Mouse (Mus musculus) limb, embryonic 11.5 days (tissue): ENCODE measurements at regions not wholly inside any gene's neighbourhood (a gene's known extent, or its start where the extent isn't known, plus 50 kb on each side); places are given as distances from the start of the nearest gene placed in this dataset.
A peak's percentile ranks its signal among the peaks of the same experiment; 100 is the strongest.

ENCODE experiments used
- ATAC-seq: fragments of 200-750 bp; cut with Nextera tagmentation; 2 replicates; pipeline ENCODE4 v1.8.0; 2017; ENCODE audit warnings: low read depth; ENCODE audit not compliant: insufficient number of reproducible peaks, low FRiP score, low TSS enrichment
- DNase-seq: peaks from one replicate; pipeline ENCODE4 v3.0.0-alpha.2; 2015; ENCODE audit warnings: low spot score
- H3K27ac ChIP-seq: fragments of 300-500 bp; sonication (generic); replicated peaks from 2 replicates; pipeline ENCODE4 v1.5.1; 2014; ENCODE audit warnings: low read depth, mild to moderate bottlenecking, low read length
- H3K27me3 ChIP-seq: fragments of 300-500 bp; sonication (generic); 2 replicates; pipeline ENCODE4 v1.6.1; 2014; ENCODE audit warnings: mild to moderate bottlenecking, low read length, mixed read lengths; ENCODE audit not compliant: control insufficient read depth, insufficient read depth
- H3K36me3 ChIP-seq: fragments of 300-500 bp; sonication (generic); 2 replicates; pipeline ENCODE4 v1.6.1; 2014; ENCODE audit warnings: mild to moderate bottlenecking, low read length, moderate library complexity, mixed read lengths; ENCODE audit not compliant: control insufficient read depth, insufficient read depth
- H3K4me1 ChIP-seq: fragments of 300-500 bp; sonication (generic); 2 replicates; pipeline ENCODE4 v1.6.1; 2014; ENCODE audit warnings: low read length, mixed read lengths; ENCODE audit not compliant: control insufficient read depth, insufficient read depth
- H3K4me2 ChIP-seq: fragments of 300-500 bp; sonication (generic); 2 replicates; pipeline ENCODE4 v1.6.1; 2014; ENCODE audit warnings: low read depth, mild to moderate bottlenecking, moderate library complexity; ENCODE audit not compliant: severe bottlenecking
- H3K4me3 ChIP-seq: fragments of 300-500 bp; sonication (generic); 2 replicates; pipeline ENCODE4 v1.5.1; 2014; ENCODE audit warnings: low read depth, low read length
- H3K9ac ChIP-seq: fragments of 300-500 bp; sonication (generic); 2 replicates; pipeline ENCODE4 v1.6.1; 2014; ENCODE audit warnings: mild to moderate bottlenecking, low read length
- H3K9me3 ChIP-seq: fragments of 300-500 bp; sonication (generic); 2 replicates; pipeline ENCODE4 v1.6.1; 2016; ENCODE audit warnings: low read length; ENCODE audit not compliant: control insufficient read depth
- WGBS: fragments of 180-500 bp; shearing (Covaris S2); extraction: QIAGEN DNeasy Blood & Tissue Kit; methylation state at CpG from one replicate; pipeline ENCODE4 v1.1.7; 2014; 5-methylcytosine and 5-hydroxymethylcytosine counted together

GRCm38 (mm10) chr19:15649368-15649767 lies 297.8 kb downstream of the Psat1 start:
- H3K27me3 ChIP-seq = no peaks in the 10 kb centered on the region
- H3K9me3 ChIP-seq = no peaks in the 10 kb centered on the region
- no peak overlapping the region for H3K4me3 ChIP-seq
- no peak overlapping the region for H3K9ac ChIP-seq
- H3K4me2 ChIP-seq = no peak overlapping the region
- ATAC-seq (no peak), DNase-seq (peak; percentile 64)
- no peak overlapping the region for H3K27ac ChIP-seq
- no peaks in the 10 kb centered on the region for H3K4me1 ChIP-seq
- WGBS = 19% methylated on average over 4 of the region's 4 CpGs
- H3K36me3 ChIP-seq = no peaks in the 10 kb centered on the region

- H3K9me3 ChIP-seq = no peaks in the 10 kb centered on the region
- no peak for ATAC-seq
- H3K4me3 ChIP-seq = no peak overlapping the region
- DNase-seq = no peak
- no peaks in the 10 kb centered on the region for H3K4me1 ChIP-seq
- no peaks in the 10 kb centered on the region for H3K36me3 ChIP-seq
- WGBS = 37% methylated on average over 5 of the region's 5 CpGs
- H3K27ac ChIP-seq = no peak overlapping the region
- no peak overlapping the region for H3K9ac ChIP-seq
- no peaks in the 10 kb centered on the region for H3K27me3 ChIP-seq
- H3K4me2 ChIP-seq = no peak overlapping the region
Observed at GRCm38 (mm10) chr19:15647313-15647712, 299.8 kb downstream of the Psat1 start.

- WGBS = 33% methylated on average over 4 of the region's 4 CpGs
- Histone ChIP-seq H3K4me1 (no peaks in the 10 kb centered on the region), H3K9ac (no peak overlapping the region), H3K4me2 (no peak overlapping the region), H3K36me3 (no peaks in the 10 kb centered on the region), H3K9me3 (no peaks in the 10 kb centered on the region), H3K27ac (no peak overlapping the region), H3K4me3 (no peak overlapping the region), H3K27me3 (no peaks in the 10 kb centered on the region)
- DNase-seq (no peak), ATAC-seq (no peak)
Observed at GRCm38 (mm10) chr19:15644786-15645185, 302.4 kb downstream of the Psat1 start.

GRCm38 (mm10) chr19:15617233-15617915 lies 329.8 kb downstream of the Psat1 start:
- Histone ChIP-seq H3K9ac (no peak overlapping the region), H3K27ac (no peak overlapping the region), H3K27me3 (no peaks in the 10 kb centered on the region), H3K9me3 (no peaks in the 10 kb centered on the region), H3K36me3 (no peaks in the 10 kb centered on the region), H3K4me1 (no peaks in the 10 kb centered on the region), H3K4me2 (no peak overlapping the region), H3K4me3 (no peak overlapping the region)
- ATAC-seq (no peak), DNase-seq (peak; percentile 77)
- 16% methylated on average over 6 of the region's 6 CpGs for WGBS

- H3K4me2 ChIP-seq = peak overlapping the region; percentile 28
- WGBS = 24% methylated on average over 19 of the region's 19 CpGs
- no peak overlapping the region for H3K4me3 ChIP-seq
- DNase-seq (peak; percentile 62), ATAC-seq (peak; percentile 50; the same call in 1 of the 2 replicates)
- no peak overlapping the region for H3K27ac ChIP-seq
- H3K9me3 ChIP-seq = no peaks in the 10 kb centered on the region
- peak overlapping the region; percentile 3; the same call in 1 of the 2 replicates for H3K9ac ChIP-seq
- H3K27me3 ChIP-seq = no peaks in the 10 kb centered on the region
- H3K4me1 ChIP-seq = peaks cover 4% of the 10 kb centered on the region; the same call in 1 of the 2 replicates
- H3K36me3 ChIP-seq = no peaks in the 10 kb centered on the region
Observed at GRCm38 (mm10) chr19:15614648-15615561, 332.2 kb downstream of the Psat1 start.

- no peaks in the 10 kb centered on the region for H3K36me3 ChIP-seq
- DNase-seq (peak; percentile 28), ATAC-seq (no peak)
- H3K4me2 ChIP-seq = no peak overlapping the region
- peaks cover 4% of the 10 kb centered on the region; the same call in 1 of the 2 replicates for H3K4me1 ChIP-seq
- no peak overlapping the region for H3K27ac ChIP-seq
- WGBS = 49% methylated on average over 13 of the region's 13 CpGs
- no peak overlapping the region for H3K9ac ChIP-seq
- H3K4me3 ChIP-seq = no peak overlapping the region
- no peaks in the 10 kb centered on the region for H3K9me3 ChIP-seq
- H3K27me3 ChIP-seq = no peaks in the 10 kb centered on the region
Observed at GRCm38 (mm10) chr19:15611137-15611758, 335.9 kb downstream of the Psat1 start.

GRCm38 (mm10) chr19:15606440-15606839 lies 340.7 kb downstream of the Psat1 start:
- H3K27me3 ChIP-seq = no peaks in the 10 kb centered on the region
- H3K4me1 ChIP-seq = peaks cover 4% of the 10 kb centered on the region; the same call in 1 of the 2 replicates
- DNase-seq (no peak), ATAC-seq (no peak)
- H3K4me2 ChIP-seq = no peak overlapping the region
- H3K9ac ChIP-seq = no peak overlapping the region
- H3K9me3 ChIP-seq = no peaks in the 10 kb centered on the region
- whole genome bisulfite sequencing = 73% methylated on average over 4 of the region's 4 CpGs
- H3K4me3 ChIP-seq = no peak overlapping the region
- no peak overlapping the region for H3K27ac ChIP-seq
- no peaks in the 10 kb centered on the region for H3K36me3 ChIP-seq

- 79% methylated on average over 2 of the region's 2 CpGs for WGBS
- Histone ChIP-seq H3K4me3 (no peak overlapping the region), H3K9me3 (no peaks in the 10 kb centered on the region), H3K4me2 (no peak overlapping the region), H3K4me1 (no peaks in the 10 kb centered on the region), H3K27ac (no peak overlapping the region), H3K27me3 (no peaks in the 10 kb centered on the region), H3K36me3 (no peaks in the 10 kb centered on the region), H3K9ac (no peak overlapping the region)
- DNase-seq (no peak), ATAC-seq (no peak)
Observed at GRCm38 (mm10) chr19:15592821-15593220, 354.3 kb downstream of the Psat1 start.
